Mouse (Mus musculus): Measurements from ENCODE around the gene Slc27a2. TPM values are rescaled to one million over a fixed set of nuclear protein-coding genes. Genes with fewer than 3 reads are reported as not detected.

Slc27a2 gene
- total and polyA plus RNA-seq, 3 experiments, result not detected

DNA sequence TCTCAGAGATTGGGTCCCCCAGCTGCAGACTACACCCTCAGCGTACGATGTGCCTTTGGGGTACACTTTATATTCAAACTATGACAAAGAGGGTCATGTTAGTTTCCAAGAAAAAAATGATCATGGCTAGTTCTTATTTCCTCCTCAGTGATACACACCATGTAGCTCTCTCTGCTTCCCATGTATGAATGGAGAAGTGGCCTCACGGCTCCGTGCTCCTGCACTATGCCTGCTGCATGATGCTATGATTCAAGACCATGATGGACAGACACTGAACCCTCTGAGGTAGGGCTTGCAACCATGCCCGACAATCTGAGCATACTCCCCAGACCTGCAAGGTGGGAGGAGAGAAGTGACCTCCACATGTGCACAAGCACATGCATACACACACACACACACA lies 44.7 kb upstream of the Slc27a2 start:
- H3K27me3 ChIP-seq (ENCODE audit: control insufficient read depth in 1 of 2, insufficient read depth in 2 of 2, low read length in 2 of 2), result peaks cover 0 to 1% of the 10 kb centered on the region in 2 experiments; a peak in 1 of 4 replicates
- H3K27ac ChIP-seq (ENCODE audit: control insufficient read depth, low read depth, low read length), result no peak overlapping the region
- DNase-seq (ENCODE audit: low read depth, low spot score), result no peak
- no peaks in the 10 kb centered on the region for H3K79me2 ChIP-seq (ENCODE audit: control insufficient read depth, insufficient read depth, low read length, poor library complexity)
- H3K4me1 ChIP-seq (ENCODE audit: control insufficient read depth in 1 of 2, insufficient read depth in 2 of 2, low read length in 2 of 2), result no peaks in the 10 kb centered on the region
- no peak overlapping the region for H3K4me3 ChIP-seq (ENCODE audit: control insufficient read depth in 1 of 2, insufficient read depth in 1 of 2, low read depth in 2 of 2, low read length in 2 of 2)
- H3K36me3 ChIP-seq (ENCODE audit: control insufficient read depth in 1 of 2, insufficient read depth in 2 of 2, low read length in 2 of 2), result no peaks in the 10 kb centered on the region
- no peak overlapping the region for H3K9ac ChIP-seq (ENCODE audit: control insufficient read depth, low read depth, low read length, poor library complexity, severe bottlenecking)
- no peaks in the 10 kb centered on the region for H3K9me3 ChIP-seq (replicated peaks; ENCODE audit: insufficient read depth, low read length)
- TF ChIP-seq GABPA (IDR thresholded peaks at IDR 0.05; ENCODE audit: low read depth, low read length) (no peak), ZNF384 (IDR thresholded peaks at IDR 0.05; ENCODE audit: low read depth, low read length) (no peak), CHD1 (IDR thresholded peaks at IDR 0.05; ENCODE audit: low read depth, low read length) (no peak), USF2 (IDR thresholded peaks at IDR 0.05; ENCODE audit: borderline replicate concordance in 1 of 2, insufficient read depth in 1 of 2, low read depth in 1 of 2, low read length in 2 of 2) (no peak), HCFC1 (IDR thresholded peaks at IDR 0.05; ENCODE audit: low read depth, low read length) (no peak), JUND (IDR thresholded peaks at IDR 0.05; ENCODE audit: low read depth, low read length) (no peak), ZMIZ1 (IDR thresholded peaks at IDR 0.05; ENCODE audit: low read depth, low read length) (no peak), POLR2AphosphoS2 (IDR thresholded peaks at IDR 0.05; ENCODE audit: low read length) (no peak), NRF1 (IDR thresholded peaks at IDR 0.05; ENCODE audit: insufficient read depth, low read depth, low read length, poor library complexity, severe bottlenecking) (no peak), GATA1 (IDR thresholded peaks at IDR 0.05; ENCODE audit: low read depth, low read length) (no peak), NELFE (IDR thresholded peaks at IDR 0.05; ENCODE audit: low read depth, low read length) (no peak), EP300 (IDR thresholded peaks at IDR 0.05; ENCODE audit: low read depth in 1 of 2, low read length in 2 of 2) (no peak)

DNA sequence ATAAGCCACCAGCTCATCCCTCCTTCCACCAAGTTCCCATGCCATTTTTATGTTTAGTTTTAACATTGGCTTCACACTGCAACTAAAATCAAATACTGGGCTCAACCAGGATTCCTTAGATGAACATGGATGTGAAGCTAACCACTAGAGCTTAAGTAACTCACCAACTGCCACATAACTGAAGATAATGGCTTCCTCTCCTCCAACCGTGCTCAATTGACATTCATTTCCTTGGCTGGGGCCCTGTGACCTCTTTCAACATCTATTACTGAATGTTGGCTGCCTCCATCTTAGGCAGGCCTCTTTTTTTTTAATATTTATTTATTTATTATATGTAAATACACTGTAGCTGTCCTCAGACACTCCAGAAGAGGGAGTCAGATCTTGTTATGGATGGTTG lies 44.0 kb upstream of the Slc27a2 start:
- Histone ChIP-seq H3K9me3 (replicated peaks; ENCODE audit: insufficient read depth, low read length) (no peaks in the 10 kb centered on the region), H3K4me1 (ENCODE audit: control insufficient read depth in 1 of 2, insufficient read depth in 2 of 2, low read length in 2 of 2) (no peaks in the 10 kb centered on the region), H3K27ac (ENCODE audit: control insufficient read depth, low read depth, low read length) (no peak overlapping the region), H3K27me3 (ENCODE audit: control insufficient read depth in 1 of 2, insufficient read depth in 2 of 2, low read length in 2 of 2) (peaks cover 0 to 1% of the 10 kb centered on the region in 2 experiments; a peak in 1 of 4 replicates), H3K9ac (ENCODE audit: control insufficient read depth, low read depth, low read length, poor library complexity, severe bottlenecking) (no peak overlapping the region), H3K79me2 (ENCODE audit: control insufficient read depth, insufficient read depth, low read length, poor library complexity) (no peaks in the 10 kb centered on the region), H3K4me3 (ENCODE audit: control insufficient read depth in 1 of 2, insufficient read depth in 1 of 2, low read depth in 2 of 2, low read length in 2 of 2) (no peak overlapping the region), H3K36me3 (ENCODE audit: control insufficient read depth in 1 of 2, insufficient read depth in 2 of 2, low read length in 2 of 2) (no peaks in the 10 kb centered on the region)
- no peak for DNase-seq (ENCODE audit: low read depth, low spot score)
- TF ChIP-seq POLR2AphosphoS2 (IDR thresholded peaks at IDR 0.05; ENCODE audit: low read length) (no peak), ZNF384 (IDR thresholded peaks at IDR 0.05; ENCODE audit: low read depth, low read length) (no peak), ETS1 (IDR thresholded peaks at IDR 0.05; ENCODE audit: low read depth, low read length) (no peak), MYC (IDR thresholded peaks at IDR 0.05; ENCODE audit: low read depth, low read length) (no peak), GABPA (IDR thresholded peaks at IDR 0.05; ENCODE audit: low read depth, low read length) (no peak)
